Mouse (Mus musculus) erythroblast, embryonic 14.5 days (primary cell): Measurements from ENCODE around the gene Crebbp.
"Not testable (repeated sequence)": the region's sequence is repeated elsewhere in the genome, so short reads cannot be mapped to it uniquely, and the experiment has no call there.

Source experiments
- GATA1 ChIP-seq: IDR thresholded peaks from 2 replicates; pipeline ENCODE4 v1.6.1; 2012; ENCODE audit warnings: low read length, inconsistent platforms, mixed read lengths
- TAL1 ChIP-seq: IDR thresholded peaks from 3 replicates; pipeline ENCODE4 v1.6.1; 2012; ENCODE audit warnings: low read length, inconsistent platforms, mixed read lengths

- not testable (repeated sequence) for TF ChIP-seq GATA1, TAL1
Measured at GRCm38 (mm10) chr16:4078302-4078701, 135.5 kb downstream of the Crebbp start.
